Mouse (Mus musculus): ENCODE measurements around the gene Rsad2.

GRCm38 (mm10) chr12:26436334-26436733 is 19.9 kb downstream of the Rsad2 start:
- no peak for TF ChIP-seq POLR2A (IDR thresholded peaks at IDR 0.05; ENCODE audit: control insufficient read depth, extremely low read depth, insufficient read depth, low read length, poor library complexity)
- no peak for TF ChIP-seq CTCF (IDR thresholded peaks at IDR 0.05; ENCODE audit: borderline replicate concordance, control insufficient read depth, extremely low read depth, insufficient read depth, low read length, poor library complexity)
